Mouse (Mus musculus) E14TG2a.4 (cell line): ENCODE measurements around the gene Mras.

Source experiments
- CTCF ChIP-seq: conservative IDR thresholded peaks from 2 replicates; pipeline ENCODE4 v1.5.1; 2014; ENCODE audit warnings: low read length
- NANOG ChIP-seq: IDR thresholded peaks from 2 replicates; pipeline ENCODE4 v1.6.1; 2014; ENCODE audit warnings: borderline replicate concordance, low read length, mixed read lengths

DNA sequence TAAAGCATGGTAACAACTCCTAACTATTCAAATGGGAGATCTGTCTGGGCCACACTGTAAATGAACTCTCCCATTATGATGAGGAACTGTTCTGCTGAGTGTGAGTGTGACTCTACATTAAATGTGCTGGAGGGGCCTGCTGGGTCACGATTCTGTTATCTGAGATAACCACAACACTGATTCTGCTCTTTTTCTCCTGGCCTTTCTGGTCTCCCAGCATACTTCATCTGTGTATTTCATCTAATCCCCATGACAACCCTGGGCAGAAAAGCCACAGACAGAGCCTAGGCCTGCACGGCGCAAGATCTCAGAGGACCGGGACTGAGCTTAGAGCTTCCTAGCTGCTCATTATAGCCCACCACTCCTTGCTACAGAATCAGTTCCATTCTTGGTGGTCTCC lies 4.7 kb downstream of the Mras start:
- TF ChIP-seq CTCF (no peak), NANOG (no peak)
